Mouse (Mus musculus) hindbrain, postnatal 0 days (tissue): ENCODE results near the gene Tbc1d14. TPM values are rescaled to one million over a fixed set of nuclear protein-coding genes. Genes with fewer than 3 reads are reported as not detected.
A peak's percentile ranks its signal among the peaks of the same experiment; 100 is the strongest.

Source experiments
- ATAC-seq: fragments of 200-750 bp; cut with Nextera tagmentation; 2 replicates; pipeline ENCODE4 v1.8.0; 2017; ENCODE audit warnings: mild to moderate bottlenecking, moderate TSS enrichment, moderate library complexity
- DNase-seq: peaks from one replicate; pipeline ENCODE4 v3.0.0-alpha.2; 2015; ENCODE audit warnings: low spot score
- H3K27ac ChIP-seq: fragments of 300-500 bp; sonication (generic); 2 replicates; pipeline ENCODE4 v1.5.1; 2014; ENCODE audit warnings: mild to moderate bottlenecking
- H3K27me3 ChIP-seq: fragments of 300-500 bp; sonication (generic); 2 replicates; pipeline ENCODE4 v1.6.1; 2014; ENCODE audit warnings: low read length, mixed read lengths; ENCODE audit not compliant: insufficient read depth
- H3K36me3 ChIP-seq: fragments of 300-500 bp; sonication (generic); 2 replicates; pipeline ENCODE4 v1.6.1; 2014; ENCODE audit warnings: low read length, mixed read lengths; ENCODE audit not compliant: insufficient read depth
- H3K4me1 ChIP-seq: fragments of 300-500 bp; sonication (generic); 2 replicates; pipeline ENCODE4 v1.6.1; 2014; ENCODE audit warnings: antibody characterized with exemption, low read length, mixed read lengths; ENCODE audit not compliant: insufficient read depth
- H3K4me2 ChIP-seq: fragments of 300-500 bp; sonication (generic); 2 replicates; pipeline ENCODE4 v1.6.1; 2014; ENCODE audit warnings: low read depth, mild to moderate bottlenecking, low read length, moderate library complexity, mixed read lengths
- H3K4me3 ChIP-seq: fragments of 300-500 bp; sonication (generic); 2 replicates; pipeline ENCODE4 v1.5.1; 2014; ENCODE audit warnings: low read length
- H3K9ac ChIP-seq: fragments of 300-500 bp; sonication (generic); replicated peaks from 2 replicates; pipeline ENCODE4 v1.6.1; 2014; ENCODE audit warnings: mild to moderate bottlenecking, low read length, moderate library complexity, mixed read lengths
- H3K9me3 ChIP-seq: fragments of 300-500 bp; sonication (generic); 2 replicates; pipeline ENCODE4 v1.6.1; 2016; ENCODE audit warnings: low read length, mixed read lengths
- CTCF ChIP-seq: IDR thresholded peaks from 2 replicates; pipeline ENCODE4 v1.5.1; 2016; ENCODE audit warnings: antibody characterized with exemption, control low read depth, low read depth
- WGBS: fragments of 180-500 bp; shearing (Covaris S2); extraction: QIAGEN DNeasy Blood & Tissue Kit; methylation state at CpG from one replicate; pipeline ENCODE4 v1.1.7; 2014; 5-methylcytosine and 5-hydroxymethylcytosine counted together
- polyA plus RNA-seq: library from polyadenylated mRNA; unstranded; fragments of >200 nt; fragmentation: Nextera tagmentation; extraction: Ambion mirVana; gene quantifications from 2 replicates; pipeline ENCODE4 v1.2.1, GENCODE M21; 2015
- total RNA-seq: library from RNA; depleted of rRNA; stranded (reverse); fragments of >200 nt; gene quantifications from 2 replicates; pipeline ENCODE4 v1.2.3, GENCODE M21; 2014

Tbc1d14 gene
- total and polyA plus RNA-seq, 2 experiments from 2014 or later: 22.9 to 46.4 TPM

DNA sequence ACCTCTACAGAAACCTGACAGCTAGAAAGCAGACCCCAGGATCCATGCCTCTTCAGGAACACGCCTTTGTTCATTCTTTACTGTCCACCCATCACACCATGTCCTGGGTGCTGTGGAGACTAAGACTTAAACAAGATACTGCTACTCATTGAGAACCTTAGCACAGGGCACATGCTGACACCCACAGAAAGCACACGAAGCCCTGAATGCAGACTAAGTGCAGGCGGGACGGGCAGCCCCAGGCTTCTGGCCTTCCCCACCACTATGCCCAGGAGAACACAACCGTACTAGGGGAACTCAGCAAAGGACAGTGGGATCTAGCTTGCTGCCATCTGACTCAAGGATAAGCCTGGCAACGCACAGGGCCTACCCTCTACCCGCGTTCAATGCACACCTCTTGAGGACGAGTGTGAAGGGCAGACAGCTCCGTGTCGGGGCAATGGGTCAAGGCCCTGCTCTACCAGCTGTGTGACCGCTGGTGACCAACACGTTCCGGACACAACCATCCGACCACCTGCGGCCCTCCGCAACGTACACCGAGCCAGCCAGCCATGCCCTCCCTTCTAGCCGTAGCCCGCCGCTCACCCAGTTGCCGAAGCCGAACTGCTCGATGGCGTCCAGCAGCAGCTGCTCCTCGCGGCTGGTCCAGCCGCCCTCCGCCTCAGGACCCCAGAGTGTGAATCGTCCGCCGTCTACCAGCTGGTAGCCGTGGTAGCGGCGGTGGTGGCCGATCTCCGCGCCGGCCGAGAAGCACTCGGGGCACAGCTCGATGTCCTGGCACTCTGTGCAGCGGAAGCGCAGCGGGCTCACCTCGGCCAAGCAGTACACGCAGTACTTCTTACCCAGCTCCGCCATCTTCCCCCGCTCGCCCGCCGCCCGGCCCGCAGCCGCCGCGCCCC lies 109.6 kb downstream of the Tbc1d14 start:
- peak overlapping the region; percentile 88 for H3K27ac ChIP-seq
- H3K9me3 ChIP-seq: no peaks in the 10 kb centered on the region
- DNase-seq: no peak
- peak; percentile 60 for ATAC-seq
- H3K36me3 ChIP-seq: no peaks in the 10 kb centered on the region
- H3K27me3 ChIP-seq: no peaks in the 10 kb centered on the region
- peaks cover 21% of the 10 kb centered on the region for H3K4me1 ChIP-seq
- TF ChIP-seq CTCF: no peak
- peak overlapping the region; percentile 93 for H3K4me3 ChIP-seq
- H3K9ac ChIP-seq: peak overlapping the region; percentile 94
- H3K4me2 ChIP-seq: peak overlapping the region; percentile 90
- WGBS: 1% methylated on average over 58 of the region's 58 CpGs

DNA sequence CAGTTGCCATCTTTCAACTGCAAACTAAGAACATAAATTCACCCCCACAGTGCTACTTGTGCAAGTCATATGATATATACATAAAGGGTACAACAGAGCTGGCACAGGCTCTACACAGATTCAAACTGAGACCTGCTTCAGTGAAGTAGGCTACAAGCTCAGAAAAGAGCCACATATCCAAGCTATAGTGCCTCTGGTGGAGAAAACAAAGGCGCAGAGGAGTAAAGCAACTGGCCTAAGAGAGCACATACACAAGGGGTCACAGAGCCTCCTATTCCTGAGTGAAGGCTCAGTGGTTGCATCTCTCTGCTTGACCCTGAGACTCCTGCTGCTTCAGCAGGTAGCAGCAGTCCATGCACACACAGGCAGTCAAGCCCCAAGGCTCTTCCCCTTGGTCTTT lies 112.0 kb downstream of the Tbc1d14 start:
- Histone ChIP-seq H3K4me2 (no peak overlapping the region), H3K4me3 (no peak overlapping the region), H3K9ac (no peak overlapping the region), H3K27ac (no peak overlapping the region), H3K9me3 (no peaks in the 10 kb centered on the region), H3K27me3 (no peaks in the 10 kb centered on the region), H3K36me3 (no peaks in the 10 kb centered on the region; the same call in 1 of the 2 replicates), H3K4me1 (peaks cover 21% of the 10 kb centered on the region)
- DNase-seq (peak; percentile 19), ATAC-seq (no peak)
- peak; percentile 53 for TF ChIP-seq CTCF
- 80% methylated on average over 1 of the region's 1 CpGs for WGBS

DNA sequence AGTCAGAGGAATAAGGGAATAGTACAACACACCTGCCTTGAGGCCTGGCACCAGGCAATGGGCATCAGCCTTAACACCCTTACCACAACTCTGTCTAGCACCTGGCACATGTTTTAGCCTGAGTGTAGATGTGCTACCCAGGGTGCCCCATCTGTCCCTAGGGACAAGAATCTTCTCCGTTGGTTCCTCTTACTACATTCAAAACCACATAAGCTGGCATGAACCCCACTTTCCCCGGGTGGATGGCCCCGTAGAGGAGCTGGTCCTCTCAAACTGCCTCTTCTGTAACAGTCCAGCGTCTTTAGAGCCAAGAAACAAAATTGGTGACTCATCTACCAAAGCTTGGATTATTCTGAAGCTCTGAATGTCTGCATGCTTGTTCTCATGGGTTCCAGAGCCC lies 112.7 kb downstream of the Tbc1d14 start:
- Histone ChIP-seq H3K9ac (no peak overlapping the region), H3K27ac (no peak overlapping the region), H3K27me3 (no peaks in the 10 kb centered on the region), H3K4me1 (peaks cover 21% of the 10 kb centered on the region), H3K4me3 (no peak overlapping the region), H3K4me2 (no peak overlapping the region), H3K9me3 (no peaks in the 10 kb centered on the region), H3K36me3 (no peaks in the 10 kb centered on the region; the same call in 1 of the 2 replicates)
- ATAC-seq (no peak), DNase-seq (no peak)
- WGBS: 88% methylated on average over 4 of the region's 4 CpGs
- no peak for TF ChIP-seq CTCF

DNA sequence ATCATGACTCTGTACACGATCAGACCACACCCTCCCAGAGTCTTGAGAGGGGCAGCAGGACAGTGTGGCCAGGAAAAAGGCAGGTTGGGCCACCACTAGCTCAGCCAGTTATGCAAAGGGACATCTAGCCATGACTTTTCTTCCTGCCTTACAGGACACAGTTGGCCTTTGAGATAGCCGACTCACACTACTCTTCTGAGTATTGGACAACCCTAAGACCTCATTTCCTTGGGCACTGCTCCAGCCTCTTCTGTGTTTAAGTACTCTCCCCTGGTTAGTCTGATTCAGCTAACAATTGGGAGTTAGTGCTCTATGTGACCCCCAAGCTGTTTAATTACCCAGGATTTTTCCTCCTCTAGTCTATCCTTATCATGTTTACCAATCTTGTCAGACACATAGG lies 113.3 kb downstream of the Tbc1d14 start:
- DNase-seq (no peak), ATAC-seq (no peak)
- Histone ChIP-seq H3K9me3 (no peaks in the 10 kb centered on the region), H3K27me3 (no peaks in the 10 kb centered on the region), H3K4me3 (no peak overlapping the region), H3K4me1 (peaks cover 17% of the 10 kb centered on the region), H3K9ac (no peak overlapping the region), H3K27ac (no peak overlapping the region), H3K4me2 (no peak overlapping the region), H3K36me3 (no peaks in the 10 kb centered on the region; the same call in 1 of the 2 replicates)
- TF ChIP-seq CTCF: no peak
- 59% methylated on average over 2 of the region's 2 CpGs for WGBS

DNA sequence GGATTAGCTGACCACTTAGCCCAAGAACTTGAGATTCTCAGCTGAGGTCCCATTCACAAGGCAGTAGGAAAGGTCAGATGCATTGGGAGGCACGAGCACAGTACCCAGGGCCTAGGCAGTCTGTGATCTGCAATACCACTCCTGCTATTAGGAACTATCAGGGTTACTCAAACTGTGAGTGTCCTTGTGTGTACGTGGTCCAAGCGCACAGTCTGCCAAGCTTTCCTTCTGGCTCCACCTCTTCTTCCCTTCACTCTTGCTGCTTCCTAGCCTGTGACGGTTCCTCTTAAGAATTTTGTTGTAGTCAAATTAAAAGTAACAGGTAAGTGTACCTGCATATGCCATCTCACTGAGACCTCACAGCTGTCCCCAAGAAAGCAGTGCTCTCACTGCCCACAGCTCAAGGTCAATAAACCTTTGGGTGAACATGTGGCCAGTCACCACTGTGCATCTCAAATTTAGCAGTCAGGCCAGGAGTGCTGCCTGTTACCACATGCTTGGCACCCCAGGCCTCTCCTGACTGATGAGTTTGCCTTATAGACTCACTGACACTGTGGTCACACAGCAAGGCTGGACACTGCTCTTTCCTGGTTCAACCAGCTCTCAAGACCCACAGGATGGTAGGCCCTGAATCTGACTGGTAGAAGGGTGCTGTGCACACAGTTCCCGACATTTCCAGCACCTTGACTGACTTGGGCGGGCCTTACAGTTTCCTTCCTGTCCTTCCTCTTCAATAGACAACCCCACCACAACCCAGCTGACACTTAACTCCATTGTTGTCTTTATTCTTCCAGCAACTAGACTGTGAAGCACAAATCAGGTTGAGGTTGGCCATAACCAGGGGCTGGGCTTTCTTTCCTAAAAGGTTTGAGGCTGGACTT lies 114.3 kb downstream of the Tbc1d14 start:
- peaks cover 15% of the 10 kb centered on the region for H3K4me1 ChIP-seq
- DNase-seq (no peak), ATAC-seq (no peak)
- no peaks in the 10 kb centered on the region for H3K27me3 ChIP-seq
- H3K9me3 ChIP-seq: no peaks in the 10 kb centered on the region
- no peak for TF ChIP-seq CTCF
- H3K4me3 ChIP-seq: no peak overlapping the region
- no peak overlapping the region for H3K4me2 ChIP-seq
- no peak overlapping the region for H3K9ac ChIP-seq
- no peaks in the 10 kb centered on the region; the same call in 1 of the 2 replicates for H3K36me3 ChIP-seq
- 90% methylated on average over 6 of the region's 6 CpGs for WGBS
- no peak overlapping the region for H3K27ac ChIP-seq

DNA sequence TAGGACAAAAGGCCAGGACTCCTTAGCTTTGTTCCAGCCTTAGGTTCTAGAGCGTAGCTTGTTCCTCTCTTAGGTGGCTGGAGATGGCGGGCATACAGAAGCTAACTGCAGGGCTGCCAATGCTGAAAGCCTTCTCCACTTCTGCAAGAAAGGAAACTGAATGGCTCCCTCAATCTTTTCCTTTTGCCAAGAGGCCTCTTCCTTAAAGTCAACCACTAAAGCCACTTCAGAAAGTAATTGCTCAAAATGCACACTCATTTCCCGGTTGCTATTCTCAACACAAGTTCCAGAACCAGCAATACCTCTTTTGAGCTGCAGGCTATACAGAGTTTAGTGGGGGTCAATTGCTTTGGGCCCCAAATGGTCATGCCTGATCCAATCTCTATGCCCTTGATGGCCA lies 115.6 kb downstream of the Tbc1d14 start:
- WGBS: 89% methylated on average over 3 of the region's 3 CpGs
- H3K27ac ChIP-seq: no peak overlapping the region
- DNase-seq (no peak), ATAC-seq (no peak)
- peaks cover 8% of the 10 kb centered on the region for H3K36me3 ChIP-seq
- H3K9ac ChIP-seq: no peak overlapping the region
- H3K4me3 ChIP-seq: no peak overlapping the region
- no peak for TF ChIP-seq CTCF
- no peak overlapping the region for H3K4me2 ChIP-seq
- H3K4me1 ChIP-seq: peaks cover 6% of the 10 kb centered on the region
- H3K27me3 ChIP-seq: no peaks in the 10 kb centered on the region
- H3K9me3 ChIP-seq: no peaks in the 10 kb centered on the region
